Mouse (Mus musculus) limb, embryonic 12.5 days (tissue): Measurements from ENCODE around the gene Olfr772. TPM values are rescaled to one million over a fixed set of nuclear protein-coding genes. Genes with fewer than 3 reads are reported as not detected.
"Not testable (repeated sequence)": the region's sequence is repeated elsewhere in the genome, so short reads cannot be mapped to it uniquely, and the experiment has no call there.

ENCODE experiments used
- ATAC-seq: fragments of 200-750 bp; cut with Nextera tagmentation; 2 replicates; pipeline ENCODE4 v1.8.0; 2017; ENCODE audit warnings: low read depth, moderate TSS enrichment; ENCODE audit not compliant: insufficient number of reproducible peaks, insufficient read depth, low FRiP score, low TSS enrichment
- H3K27ac ChIP-seq: fragments of 300-500 bp; sonication (generic); 2 replicates; pipeline ENCODE4 v1.5.1; 2016; ENCODE audit warnings: mild to moderate bottlenecking, moderate library complexity
- H3K27me3 ChIP-seq: fragments of 300-500 bp; sonication (generic); 2 replicates; pipeline ENCODE4 v1.6.1; 2016; ENCODE audit warnings: mild to moderate bottlenecking, moderate library complexity
- H3K36me3 ChIP-seq: fragments of 300-500 bp; sonication (generic); 2 replicates; pipeline ENCODE4 v1.6.1; 2016; ENCODE audit warnings: mild to moderate bottlenecking, moderate library complexity
- H3K4me1 ChIP-seq: fragments of 300-500 bp; sonication (generic); replicated peaks from 2 replicates; pipeline ENCODE4 v1.6.1; 2016
- H3K4me2 ChIP-seq: fragments of 300-500 bp; sonication (generic); 2 replicates; pipeline ENCODE4 v1.6.1; 2016; ENCODE audit warnings: mild to moderate bottlenecking, moderate library complexity
- H3K4me3 ChIP-seq: fragments of 300-500 bp; sonication (generic); replicated peaks from 2 replicates; pipeline ENCODE4 v1.5.1; 2016; ENCODE audit warnings: mild to moderate bottlenecking
- H3K9ac ChIP-seq: fragments of 300-500 bp; sonication (generic); replicated peaks from 2 replicates; pipeline ENCODE4 v1.6.1; 2016; ENCODE audit warnings: mild to moderate bottlenecking, moderate library complexity
- H3K9me3 ChIP-seq: fragments of 300-500 bp; sonication (generic); 2 replicates; pipeline ENCODE4 v1.6.1; 2016; ENCODE audit warnings: mild to moderate bottlenecking, moderate library complexity
- WGBS: fragments of 180-500 bp; shearing (Covaris S2); methylation state at CpG from one replicate; pipeline ENCODE4 v1.1.7; 2016; 5-methylcytosine and 5-hydroxymethylcytosine counted together
- polyA plus RNA-seq: library from polyadenylated mRNA; unstranded; fragments of >200 nt; fragmentation: Nextera tagmentation; extraction: Ambion mirVana; gene quantifications from 2 replicates; pipeline ENCODE4 v1.2.1, GENCODE M21; 2016

Olfr772 gene
- not detected in 2 replicates for polyA plus RNA-seq

DNA sequence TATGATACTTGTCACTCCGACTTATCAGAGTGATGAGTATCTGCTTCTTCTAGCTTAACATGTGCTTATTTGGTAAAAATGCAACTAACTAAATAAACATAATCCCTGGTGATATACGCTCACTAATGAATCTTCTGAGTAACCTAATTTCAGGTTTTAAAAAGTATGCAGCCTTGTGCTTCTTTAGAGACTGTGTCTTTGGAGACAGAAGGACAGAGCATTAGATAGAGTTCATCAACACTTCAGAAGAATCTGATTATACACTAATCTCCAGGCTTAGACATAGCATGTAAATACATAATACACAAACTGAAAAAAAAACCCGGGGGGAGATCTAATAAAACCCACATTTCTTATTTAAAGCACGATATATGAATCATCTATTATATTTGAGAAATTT lies at the start of gene Olfr772:
Gene Olfr772 (minus strand): TSS at position 101 of the 400 bp plus-strand sequence.
- not testable (repeated sequence) for H3K9me3 ChIP-seq, H3K27me3 ChIP-seq, H3K4me1 ChIP-seq, H3K27ac ChIP-seq, H3K9ac ChIP-seq, H3K36me3 ChIP-seq, H3K4me2 ChIP-seq, H3K4me3 ChIP-seq, ATAC-seq
- WGBS = 90% methylated on average over 4 of the region's 4 CpGs

GRCm38 (mm10) chr10:129187319-129187718 lies 9.6 kb upstream of the Olfr772 start, which contains the start of gene Olfr773:
Olfr773 (minus strand) TSS chr10:129187419.
- H3K27ac ChIP-seq, H3K4me3 ChIP-seq, H3K4me1 ChIP-seq, H3K4me2 ChIP-seq, H3K36me3 ChIP-seq, H3K9ac ChIP-seq, H3K9me3 ChIP-seq, ATAC-seq, H3K27me3 ChIP-seq: not testable (repeated sequence)

DNA sequence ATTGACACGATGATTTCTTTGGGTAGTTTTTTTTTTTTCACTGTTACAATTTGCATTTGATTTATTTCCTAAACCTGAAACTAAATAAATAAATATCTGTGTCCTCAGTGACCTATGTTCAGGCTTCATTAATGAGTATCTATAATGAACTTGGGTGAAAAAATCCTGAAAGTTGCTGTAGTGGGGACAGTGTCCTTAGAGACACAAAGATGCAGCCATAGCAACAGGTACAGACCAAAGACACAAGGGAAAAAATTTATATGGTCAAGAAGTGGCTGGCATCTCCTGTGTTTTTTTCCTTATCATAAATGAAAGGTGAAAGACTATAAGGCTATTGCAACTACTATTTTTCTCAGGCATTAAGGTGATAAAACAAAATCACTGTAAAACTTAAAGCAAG lies 13.1 kb downstream of the Olfr772 start, which contains the start of gene Olfr771:
Gene Olfr771 (minus strand): TSS at position 101 of the 400 bp plus-strand sequence.
- no peak for ATAC-seq
- no peaks in the 10 kb centered on the region for H3K4me1 ChIP-seq
- no peaks in the 10 kb centered on the region for H3K36me3 ChIP-seq
- H3K4me3 ChIP-seq = no peak within 1 kb of the TSS
- WGBS = 82% methylated on average over 1 of the region's 1 CpGs
- no peak within 1 kb of the TSS for H3K9ac ChIP-seq
- no peak within 1 kb of the TSS for H3K27ac ChIP-seq
- H3K4me2 ChIP-seq = no peak within 1 kb of the TSS
- H3K27me3 ChIP-seq = no peaks in the 10 kb centered on the region
- no peaks in the 10 kb centered on the region for H3K9me3 ChIP-seq

- no peaks in the 10 kb centered on the region for H3K27me3 ChIP-seq
- ATAC-seq = no peak
- 72% methylated on average over 2 of the region's 2 CpGs for WGBS
- no peaks in the 10 kb centered on the region for H3K36me3 ChIP-seq
- H3K9me3 ChIP-seq = no peaks in the 10 kb centered on the region
- H3K4me2 ChIP-seq = no peak within 1 kb of the TSS
- H3K4me3 ChIP-seq = no peak within 1 kb of the TSS
- no peak within 1 kb of the TSS for H3K9ac ChIP-seq
- H3K4me1 ChIP-seq = no peaks in the 10 kb centered on the region
- no peak within 1 kb of the TSS for H3K27ac ChIP-seq
Measured at GRCm38 (mm10) chr10:129138898-129139297, 38.8 kb downstream of the Olfr772 start, which contains the start of gene Olfr770. Olfr770 (minus strand) TSS chr10:129138998.

Other genes with a start within 250 kb of the Olfr772 start
- gene Itga7, start 244.1 kb downstream of the Olfr772 start, polyA plus RNA-seq = 1.3 and 1.7 TPM in 2 replicates
- not detected in 2 replicates for gene Mettl7b, start 216.9 kb downstream of the Olfr772 start, polyA plus RNA-seq
- not detected in 2 replicates for gene Olfr9, start 188.5 kb downstream of the Olfr772 start, polyA plus RNA-seq
- gene Olfr763, start 167.1 kb downstream of the Olfr772 start, polyA plus RNA-seq = not detected in 2 replicates
- gene Olfr764-ps1, start 138.0 kb downstream of the Olfr772 start, polyA plus RNA-seq = not detected in 2 replicates
- gene Olfr765, start 127.9 kb downstream of the Olfr772 start, polyA plus RNA-seq = not detected in 2 replicates
- not detected in 2 replicates for gene Olfr766-ps1, start 108.9 kb downstream of the Olfr772 start, polyA plus RNA-seq
- gene Olfr767, start 95.0 kb downstream of the Olfr772 start, polyA plus RNA-seq = not detected in 2 replicates
- not detected in 2 replicates for gene Olfr768, start 78.5 kb downstream of the Olfr772 start, polyA plus RNA-seq
- not detected in 2 replicates for gene Olfr769, start 60.1 kb downstream of the Olfr772 start, polyA plus RNA-seq
- not detected in 2 replicates for gene Olfr770, start 38.9 kb downstream of the Olfr772 start, polyA plus RNA-seq
- not detected in 2 replicates for gene Olfr771, start 13.2 kb downstream of the Olfr772 start, polyA plus RNA-seq
- not detected in 2 replicates for gene Olfr773, start 9.5 kb upstream of the Olfr772 start, polyA plus RNA-seq
- not detected in 2 replicates for gene Olfr774, start 58.3 kb upstream of the Olfr772 start, polyA plus RNA-seq
- not detected in 2 replicates for gene Olfr775, start 70.5 kb upstream of the Olfr772 start, polyA plus RNA-seq
- gene Olfr776, start 81.2 kb upstream of the Olfr772 start, polyA plus RNA-seq = not detected in 2 replicates
- gene Olfr777, start 93.6 kb upstream of the Olfr772 start, polyA plus RNA-seq = not detected in 2 replicates
- gene Olfr780, start 140.2 kb upstream of the Olfr772 start, polyA plus RNA-seq = not detected in 2 replicates
- not detected in 2 replicates for gene Olfr781, start 150.9 kb upstream of the Olfr772 start, polyA plus RNA-seq
- not detected in 2 replicates for gene Olfr782, start 170.9 kb upstream of the Olfr772 start, polyA plus RNA-seq
- gene Olfr784, start 206.2 kb upstream of the Olfr772 start, polyA plus RNA-seq = 0.09 TPM in 2 replicates
- not detected in 2 replicates for gene Olfr785, start 227.5 kb upstream of the Olfr772 start, polyA plus RNA-seq
- not detected in 2 replicates for gene Olfr786, start 249.4 kb upstream of the Olfr772 start, polyA plus RNA-seq